Mouse (Mus musculus): ENCODE measurements around the gene Crtc2. TPM values are rescaled to one million over a fixed set of nuclear protein-coding genes. Genes with fewer than 3 reads are reported as not detected.

Crtc2 gene
- polyA plus RNA-seq, 1 experiment: 33.7 TPM

DNA sequence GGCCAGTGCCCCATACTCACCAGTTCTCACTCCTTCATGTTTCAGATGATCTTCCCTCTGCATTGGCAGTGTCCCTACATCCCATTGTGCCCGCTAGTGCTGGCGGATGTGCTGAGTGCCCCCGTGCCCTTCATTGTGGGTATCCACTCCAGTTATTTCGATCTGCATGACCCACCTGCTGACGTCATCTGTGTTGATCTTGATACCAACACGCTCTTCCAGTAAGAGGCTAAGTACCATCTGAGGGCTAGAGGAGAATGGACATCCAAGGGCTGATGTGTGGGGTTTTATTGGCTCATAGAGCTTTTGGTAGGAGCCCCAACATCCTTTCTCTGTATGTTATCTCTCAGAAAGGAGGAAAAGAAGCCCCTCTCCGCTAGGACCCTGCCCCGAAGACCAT, 16.8 kb downstream of the Crtc2 start:
- H3K27ac ChIP-seq (ENCODE audit: control insufficient read depth, insufficient read depth, low read depth, low read length): no peak overlapping the region
- H3K4me1 ChIP-seq (ENCODE audit: control insufficient read depth, insufficient read depth, low read length): peaks cover 23% of the 10 kb centered on the region
- peak overlapping the region; percentile 52 for H3K4me3 ChIP-seq (ENCODE audit: control insufficient read depth, low read depth, low read length)
- H3K36me3 ChIP-seq (ENCODE audit: control insufficient read depth, insufficient read depth, low read length): no peaks in the 10 kb centered on the region
- no peak for TF ChIP-seq CTCF (IDR thresholded peaks at IDR 0.05; ENCODE audit: control insufficient read depth, insufficient read depth, insufficient replicate concordance, low read depth, low read length)
- TF ChIP-seq POLR2A (IDR thresholded peaks at IDR 0.05; ENCODE audit: control insufficient read depth, low read depth, low read length): no peak
- H3K27me3 ChIP-seq (ENCODE audit: control insufficient read depth, insufficient read depth, low read length): no peaks in the 10 kb centered on the region

- Histone ChIP-seq H3K27ac (ENCODE audit: control insufficient read depth, insufficient read depth, low read depth, low read length) (no peak overlapping the region), H3K27me3 (ENCODE audit: control insufficient read depth, insufficient read depth, low read length) (no peaks in the 10 kb centered on the region), H3K4me1 (ENCODE audit: control insufficient read depth, insufficient read depth, low read length) (peaks cover 18% of the 10 kb centered on the region), H3K36me3 (ENCODE audit: control insufficient read depth, insufficient read depth, low read length) (no peaks in the 10 kb centered on the region), H3K4me3 (ENCODE audit: control insufficient read depth, low read depth, low read length) (peak overlapping the region; percentile 6; the same call in 1 of the 2 replicates)
- TF ChIP-seq POLR2A (IDR thresholded peaks at IDR 0.05; ENCODE audit: control insufficient read depth, low read depth, low read length): no peak
- no peak for TF ChIP-seq CTCF (IDR thresholded peaks at IDR 0.05; ENCODE audit: control insufficient read depth, insufficient read depth, insufficient replicate concordance, low read depth, low read length)
Measured at GRCm38 (mm10) chr3:90272170-90272569, 18.2 kb downstream of the Crtc2 start.

- no peaks in the 10 kb centered on the region for H3K27me3 ChIP-seq (ENCODE audit: control insufficient read depth, insufficient read depth, low read length)
- no peaks in the 10 kb centered on the region for H3K36me3 ChIP-seq (ENCODE audit: control insufficient read depth, insufficient read depth, low read length)
- TF ChIP-seq POLR2A (IDR thresholded peaks at IDR 0.05; ENCODE audit: control insufficient read depth, low read depth, low read length): no peak
- no peak for TF ChIP-seq CTCF (IDR thresholded peaks at IDR 0.05; ENCODE audit: control insufficient read depth, insufficient read depth, insufficient replicate concordance, low read depth, low read length)
- H3K4me1 ChIP-seq (ENCODE audit: control insufficient read depth, insufficient read depth, low read length): peaks cover 18% of the 10 kb centered on the region
- H3K4me3 ChIP-seq (ENCODE audit: control insufficient read depth, low read depth, low read length): peak overlapping the region; percentile 68
- no peak overlapping the region for H3K27ac ChIP-seq (ENCODE audit: control insufficient read depth, insufficient read depth, low read depth, low read length)
Measured at GRCm38 (mm10) chr3:90273855-90274254, 19.9 kb downstream of the Crtc2 start.

DNA sequence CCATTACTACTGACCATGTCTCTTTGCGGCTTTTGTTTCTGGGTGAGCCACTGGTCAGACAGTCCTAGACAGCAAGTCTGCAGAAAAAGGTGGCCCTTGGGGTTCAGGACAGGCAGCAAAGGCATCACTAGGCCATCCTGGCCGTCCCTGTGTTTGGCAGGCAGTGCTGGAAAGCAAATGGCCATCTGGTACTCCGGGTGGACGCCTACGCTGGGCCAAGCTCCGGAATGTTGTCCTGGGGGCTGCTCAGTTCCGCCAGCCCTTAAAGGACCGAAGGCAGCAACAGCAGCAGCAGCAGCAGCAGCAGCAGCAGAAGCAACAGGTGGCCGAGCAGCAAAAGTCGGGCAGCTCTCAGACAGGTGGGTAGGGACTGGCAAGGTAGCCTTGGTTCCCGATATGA, 21.3 kb downstream of the Crtc2 start:
- Histone ChIP-seq H3K4me1 (ENCODE audit: control insufficient read depth, insufficient read depth, low read length) (peaks cover 16% of the 10 kb centered on the region), H3K27ac (ENCODE audit: control insufficient read depth, insufficient read depth, low read depth, low read length) (no peak overlapping the region), H3K4me3 (ENCODE audit: control insufficient read depth, low read depth, low read length) (no peak overlapping the region), H3K27me3 (ENCODE audit: control insufficient read depth, insufficient read depth, low read length) (no peaks in the 10 kb centered on the region), H3K36me3 (ENCODE audit: control insufficient read depth, insufficient read depth, low read length) (no peaks in the 10 kb centered on the region)
- TF ChIP-seq POLR2A (IDR thresholded peaks at IDR 0.05; ENCODE audit: control insufficient read depth, low read depth, low read length): no peak
- TF ChIP-seq CTCF (IDR thresholded peaks at IDR 0.05; ENCODE audit: control insufficient read depth, insufficient read depth, insufficient replicate concordance, low read depth, low read length): no peak

DNA sequence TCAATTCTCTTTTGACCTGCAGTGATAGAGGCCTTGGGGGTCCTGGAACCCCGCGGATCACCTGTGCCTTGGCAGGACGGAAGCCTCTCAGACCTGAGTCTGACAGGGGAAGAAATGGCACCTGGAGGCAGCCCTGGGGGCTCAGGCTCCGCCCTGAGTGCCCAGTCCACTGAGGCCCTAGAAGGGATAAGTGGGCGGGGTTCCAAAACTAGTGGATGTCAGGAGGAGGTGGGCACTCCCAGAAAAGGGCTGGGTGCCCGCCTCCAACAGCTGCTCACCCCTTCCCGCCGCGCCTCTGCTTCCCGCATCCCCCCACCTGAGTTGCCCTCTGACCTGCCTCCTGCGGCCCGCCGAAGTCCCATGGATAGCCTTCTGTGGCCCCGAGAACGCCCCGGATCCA, 22.9 kb downstream of the Crtc2 start:
- Histone ChIP-seq H3K27me3 (ENCODE audit: control insufficient read depth, insufficient read depth, low read length) (no peaks in the 10 kb centered on the region), H3K4me1 (ENCODE audit: control insufficient read depth, insufficient read depth, low read length) (peaks cover 15% of the 10 kb centered on the region), H3K27ac (ENCODE audit: control insufficient read depth, insufficient read depth, low read depth, low read length) (no peak overlapping the region), H3K4me3 (ENCODE audit: control insufficient read depth, low read depth, low read length) (no peak overlapping the region), H3K36me3 (ENCODE audit: control insufficient read depth, insufficient read depth, low read length) (no peaks in the 10 kb centered on the region)
- TF ChIP-seq CTCF (IDR thresholded peaks at IDR 0.05; ENCODE audit: control insufficient read depth, insufficient read depth, insufficient replicate concordance, low read depth, low read length): no peak
- TF ChIP-seq POLR2A (IDR thresholded peaks at IDR 0.05; ENCODE audit: control insufficient read depth, low read depth, low read length): no peak

- no peaks in the 10 kb centered on the region for H3K36me3 ChIP-seq (ENCODE audit: control insufficient read depth, insufficient read depth, low read length)
- peaks cover 15% of the 10 kb centered on the region for H3K4me1 ChIP-seq (ENCODE audit: control insufficient read depth, insufficient read depth, low read length)
- H3K4me3 ChIP-seq (ENCODE audit: control insufficient read depth, low read depth, low read length): no peak overlapping the region
- TF ChIP-seq CTCF (IDR thresholded peaks at IDR 0.05; ENCODE audit: control insufficient read depth, insufficient read depth, insufficient replicate concordance, low read depth, low read length) (no peak), POLR2A (IDR thresholded peaks at IDR 0.05; ENCODE audit: control insufficient read depth, low read depth, low read length) (no peak)
- no peaks in the 10 kb centered on the region for H3K27me3 ChIP-seq (ENCODE audit: control insufficient read depth, insufficient read depth, low read length)
- no peak overlapping the region for H3K27ac ChIP-seq (ENCODE audit: control insufficient read depth, insufficient read depth, low read depth, low read length)
Measured at GRCm38 (mm10) chr3:90277793-90278192, 23.8 kb downstream of the Crtc2 start.

DNA sequence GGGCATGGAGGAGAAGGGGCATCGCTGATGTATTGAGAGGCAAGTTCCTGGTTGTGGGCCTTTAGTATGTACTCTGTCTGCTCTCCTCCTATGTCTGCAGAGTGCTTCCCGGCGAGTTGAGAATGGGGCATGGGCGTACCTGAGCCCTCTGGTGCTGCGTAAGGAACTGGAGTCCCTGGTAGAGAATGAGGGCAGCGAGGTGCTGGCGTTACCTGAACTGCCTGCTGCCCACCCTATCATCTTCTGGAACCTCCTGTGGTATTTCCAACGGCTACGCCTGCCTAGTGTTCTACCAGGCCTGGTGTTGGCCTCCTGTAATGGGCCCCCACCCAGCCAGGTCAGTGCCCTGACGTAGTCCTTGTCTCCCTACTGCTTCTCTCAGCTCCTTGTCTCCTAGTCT, 24.2 kb downstream of the Crtc2 start:
- Histone ChIP-seq H3K27me3 (ENCODE audit: control insufficient read depth, insufficient read depth, low read length) (no peaks in the 10 kb centered on the region), H3K27ac (ENCODE audit: control insufficient read depth, insufficient read depth, low read depth, low read length) (no peak overlapping the region), H3K4me3 (ENCODE audit: control insufficient read depth, low read depth, low read length) (no peak overlapping the region), H3K36me3 (ENCODE audit: control insufficient read depth, insufficient read depth, low read length) (no peaks in the 10 kb centered on the region), H3K4me1 (ENCODE audit: control insufficient read depth, insufficient read depth, low read length) (peaks cover 15% of the 10 kb centered on the region)
- no peak for TF ChIP-seq CTCF (IDR thresholded peaks at IDR 0.05; ENCODE audit: control insufficient read depth, insufficient read depth, insufficient replicate concordance, low read depth, low read length)
- TF ChIP-seq POLR2A (IDR thresholded peaks at IDR 0.05; ENCODE audit: control insufficient read depth, low read depth, low read length): no peak

GRCm38 (mm10) chr3:90279216-90279615, 25.3 kb downstream of the Crtc2 start:
- no peaks in the 10 kb centered on the region for H3K27me3 ChIP-seq (ENCODE audit: control insufficient read depth, insufficient read depth, low read length)
- no peak for TF ChIP-seq CTCF (IDR thresholded peaks at IDR 0.05; ENCODE audit: control insufficient read depth, insufficient read depth, insufficient replicate concordance, low read depth, low read length)
- no peak for TF ChIP-seq POLR2A (IDR thresholded peaks at IDR 0.05; ENCODE audit: control insufficient read depth, low read depth, low read length)
- no peaks in the 10 kb centered on the region for H3K36me3 ChIP-seq (ENCODE audit: control insufficient read depth, insufficient read depth, low read length)
- H3K4me3 ChIP-seq (ENCODE audit: control insufficient read depth, low read depth, low read length): no peak overlapping the region
- peaks cover 6% of the 10 kb centered on the region for H3K4me1 ChIP-seq (ENCODE audit: control insufficient read depth, insufficient read depth, low read length)
- no peak overlapping the region for H3K27ac ChIP-seq (ENCODE audit: control insufficient read depth, insufficient read depth, low read depth, low read length)

All from testis, adult 2 months (tissue).